Mouse (Mus musculus): ENCODE measurements at regions not wholly inside any gene's neighbourhood (a gene's known extent, or its start where the extent isn't known, plus 50 kb on each side); places are given as distances from the start of the nearest gene placed in this dataset.

DNA sequence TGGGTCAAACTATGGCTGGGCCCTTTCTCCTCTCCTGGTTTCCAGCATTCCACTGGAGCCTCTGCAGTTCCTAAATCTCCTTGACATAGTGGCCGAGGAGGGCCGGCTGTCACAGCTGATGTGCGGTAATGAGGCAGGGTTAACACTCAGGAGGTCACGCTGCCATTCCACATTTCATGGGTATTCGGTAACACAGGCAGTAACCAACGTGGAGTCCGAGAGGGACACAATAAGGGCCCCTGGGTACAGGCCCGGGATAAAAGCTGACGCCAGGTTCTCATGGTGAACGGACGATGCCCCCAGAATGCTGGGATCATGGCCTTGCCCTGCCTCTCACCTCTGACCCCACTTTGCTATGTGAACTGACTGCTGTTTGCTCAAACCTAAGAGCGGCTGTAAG, 289.0 kb upstream of the Tbx3 start:
- no peak for ATAC-seq (replicated peaks; ENCODE audit: poor library complexity)

DNA sequence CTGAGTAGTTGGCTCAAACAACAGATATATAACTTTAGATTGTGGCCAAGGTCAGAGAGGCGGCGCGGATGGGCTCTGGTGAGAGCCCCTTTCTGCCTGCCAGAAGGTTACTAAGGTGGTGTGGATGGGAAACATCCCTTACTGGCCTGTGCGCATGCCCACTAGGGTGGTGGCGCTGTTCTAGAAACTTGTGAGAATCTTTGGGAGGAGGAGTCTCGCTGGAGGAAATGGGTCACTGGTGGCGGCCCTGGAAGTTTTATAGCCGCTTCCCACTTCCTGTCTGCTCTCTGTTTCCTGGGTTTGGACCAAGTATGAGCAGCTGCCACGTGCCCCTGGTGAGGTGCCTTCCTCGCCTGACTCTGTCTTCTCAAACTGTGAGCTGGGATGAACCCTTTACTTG, 285.0 kb upstream of the Tbx3 start:
- no peak for ATAC-seq (replicated peaks; ENCODE audit: poor library complexity)

DNA sequence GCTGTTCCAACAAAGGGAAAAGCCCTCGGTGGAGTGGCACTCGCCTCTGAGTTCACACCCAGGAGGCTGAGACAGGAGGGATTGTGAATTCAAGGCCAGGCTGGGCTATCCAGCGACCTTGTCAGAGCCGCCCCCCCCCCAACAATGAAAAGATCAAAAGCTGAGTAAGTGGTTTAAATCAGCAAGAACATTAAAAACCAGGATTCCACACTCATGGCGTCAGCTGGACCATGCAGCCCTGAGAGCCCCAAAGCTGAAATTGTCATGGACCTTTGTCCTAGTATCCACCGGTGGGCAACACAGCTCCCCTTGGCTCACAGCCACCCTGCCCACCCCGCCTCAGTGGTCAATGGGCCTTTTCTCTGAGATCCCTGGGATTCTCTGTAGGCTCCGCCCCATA, 283.6 kb upstream of the Tbx3 start:
- ATAC-seq (replicated peaks; ENCODE audit: poor library complexity) = no peak

DNA sequence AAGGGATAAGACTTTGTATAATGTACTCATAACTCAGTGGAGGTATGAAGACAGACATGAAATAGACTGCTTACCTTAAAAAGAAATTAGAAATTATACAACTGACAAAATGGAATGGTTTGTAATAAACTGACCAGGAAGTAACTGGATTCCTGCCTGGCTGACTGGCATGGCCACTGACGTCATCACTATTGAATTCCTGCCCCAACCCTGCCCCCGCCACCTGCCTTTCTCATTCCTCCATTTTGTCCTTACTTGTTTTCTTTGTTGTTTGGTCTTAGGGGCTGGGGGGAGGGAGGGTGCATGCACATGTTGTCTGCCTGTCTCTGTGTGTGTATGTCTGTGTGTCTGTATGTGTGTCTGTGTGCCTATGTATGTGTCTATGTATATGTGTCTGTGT, 283.2 kb upstream of the Tbx3 start:
- ATAC-seq (replicated peaks; ENCODE audit: poor library complexity) = no peak

DNA sequence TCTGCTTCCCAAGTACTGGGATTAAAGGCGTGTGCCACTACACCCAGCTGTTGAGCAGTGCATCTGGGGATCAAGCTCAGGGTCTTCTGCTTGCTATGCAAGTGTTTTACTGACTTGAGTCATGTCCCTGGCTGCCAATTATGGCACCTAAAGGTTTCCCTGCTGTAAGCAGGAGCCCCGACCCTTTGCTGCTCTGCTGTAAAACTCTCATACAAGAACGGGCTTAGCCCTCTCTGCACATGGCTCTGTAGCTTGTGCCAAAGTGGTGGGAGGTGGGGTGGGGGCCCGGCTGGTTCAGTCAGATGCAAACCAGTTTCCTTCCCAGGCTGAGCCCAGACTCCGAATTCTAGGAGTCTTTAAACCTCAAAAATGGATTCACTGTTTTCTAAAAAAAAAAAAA, 281.6 kb upstream of the Tbx3 start:
- no peak for ATAC-seq (replicated peaks; ENCODE audit: poor library complexity)

DNA sequence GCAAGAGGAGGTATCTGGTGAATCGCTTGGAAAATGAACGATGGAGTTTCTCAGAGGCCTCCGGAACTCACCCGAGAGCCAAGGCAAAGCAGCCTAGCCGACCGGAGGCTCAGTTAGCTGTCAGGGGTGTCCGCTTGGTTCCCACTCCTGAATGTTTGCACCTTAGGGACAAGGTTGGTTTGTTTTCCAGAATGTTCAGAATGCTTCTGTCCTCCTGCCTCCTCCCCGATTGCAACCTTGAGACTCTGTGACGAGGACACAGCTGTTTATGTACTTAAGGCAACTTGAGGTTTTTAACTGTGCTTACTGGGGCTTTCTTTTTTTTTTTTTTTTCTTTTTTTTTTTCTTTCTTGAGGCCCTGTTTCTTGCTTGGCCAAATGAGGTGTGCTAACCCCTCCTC, 281.1 kb upstream of the Tbx3 start:
- no peak for ATAC-seq (replicated peaks; ENCODE audit: poor library complexity)

DNA sequence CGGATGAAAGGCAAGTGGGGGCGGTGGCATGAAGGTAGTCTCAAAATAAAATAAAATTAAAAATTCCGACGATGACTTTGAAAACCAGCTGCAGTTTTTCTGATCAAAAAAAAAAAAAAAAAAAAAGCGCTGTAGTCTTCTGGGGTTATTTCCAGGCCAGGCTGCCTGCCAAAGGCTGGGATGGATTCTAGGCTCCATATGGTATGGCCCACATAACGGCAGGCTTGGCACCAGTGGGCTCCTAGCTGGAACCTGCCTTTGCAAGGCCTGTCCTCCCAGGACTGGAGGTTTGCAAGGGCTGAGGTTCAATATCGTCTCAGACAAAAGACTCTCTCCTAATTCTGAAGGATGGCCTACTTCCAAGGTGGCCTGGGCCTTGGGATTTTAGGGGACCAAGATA, 280.6 kb upstream of the Tbx3 start:
- no peak for ATAC-seq (replicated peaks; ENCODE audit: poor library complexity)

DNA sequence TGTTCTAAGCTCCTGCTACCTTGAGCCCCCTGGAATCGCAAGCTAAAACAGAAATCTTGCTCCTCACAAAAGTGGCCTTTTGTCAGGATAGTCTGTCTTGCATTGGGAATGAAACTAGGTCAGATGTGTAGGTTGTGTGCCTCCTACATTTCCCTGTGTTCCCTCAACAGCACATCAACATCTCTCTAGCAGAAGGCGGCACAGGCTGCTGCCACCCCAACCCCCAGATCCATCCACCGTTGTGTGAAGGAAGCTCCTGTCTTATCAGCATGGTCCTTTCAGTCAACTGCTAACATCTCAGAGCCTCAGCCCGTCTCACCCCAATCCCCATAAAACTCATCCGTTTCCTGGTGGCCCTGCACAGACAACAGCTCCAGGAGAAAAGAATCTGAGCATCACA, 272.0 kb upstream of the Tbx3 start:
- no peak for ATAC-seq (replicated peaks; ENCODE audit: poor library complexity)

DNA sequence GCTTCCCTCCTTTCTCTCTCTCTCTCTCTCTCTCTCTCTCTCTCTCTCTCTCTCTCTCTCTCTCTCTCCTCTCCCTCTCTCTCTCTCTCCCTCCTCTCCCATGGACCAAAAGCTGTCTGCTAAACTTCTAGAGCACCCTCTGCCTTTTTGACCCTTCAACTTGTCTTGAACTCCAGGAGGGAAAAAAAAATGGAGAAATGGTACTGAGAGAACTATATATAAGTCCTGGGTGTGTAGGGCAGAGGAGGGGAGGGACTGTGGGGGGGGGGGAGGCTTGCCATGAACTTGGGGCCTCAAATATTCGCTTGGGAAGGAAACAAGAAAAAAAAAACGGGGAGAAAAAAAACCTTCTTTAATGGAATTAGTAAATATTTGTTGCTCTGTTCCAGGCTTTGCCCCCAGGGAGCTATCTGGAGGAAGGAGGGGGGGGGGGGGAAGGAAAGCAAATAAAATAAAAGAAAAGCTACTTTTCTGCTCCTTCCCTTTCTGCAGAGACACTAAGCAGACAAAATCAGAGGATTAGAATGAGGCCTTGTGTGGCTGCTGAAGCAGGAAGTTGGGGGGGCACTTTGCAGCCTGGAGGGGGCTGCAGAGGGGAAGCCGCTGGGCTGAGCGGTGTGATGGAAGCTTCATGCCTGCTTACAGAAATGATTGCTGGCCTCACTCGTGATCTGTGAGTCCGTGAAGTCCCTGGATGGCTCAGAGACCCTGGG, 270.1 kb upstream of the Tbx3 start:
- ATAC-seq (replicated peaks; ENCODE audit: poor library complexity) = no peak

DNA sequence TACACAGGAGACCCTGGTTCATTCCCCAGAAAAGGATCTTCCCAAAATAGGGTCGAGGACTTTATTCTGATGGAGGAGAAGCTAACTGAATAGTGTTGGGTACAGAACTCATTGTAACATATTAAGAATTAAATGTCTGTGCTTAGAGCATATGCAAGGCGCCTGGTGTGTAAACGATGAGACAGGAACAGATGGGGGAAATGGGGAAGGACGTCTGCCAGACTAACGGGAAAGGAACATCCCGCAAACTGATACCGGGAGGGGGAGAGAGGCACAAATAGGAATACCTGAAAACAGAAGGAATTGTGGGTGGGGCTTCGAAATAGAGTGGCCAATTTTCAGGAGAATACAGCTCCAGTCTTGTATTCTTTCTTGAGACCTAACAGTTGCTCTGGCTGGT, 268.6 kb upstream of the Tbx3 start:
- ATAC-seq (replicated peaks; ENCODE audit: poor library complexity) = no peak

DNA sequence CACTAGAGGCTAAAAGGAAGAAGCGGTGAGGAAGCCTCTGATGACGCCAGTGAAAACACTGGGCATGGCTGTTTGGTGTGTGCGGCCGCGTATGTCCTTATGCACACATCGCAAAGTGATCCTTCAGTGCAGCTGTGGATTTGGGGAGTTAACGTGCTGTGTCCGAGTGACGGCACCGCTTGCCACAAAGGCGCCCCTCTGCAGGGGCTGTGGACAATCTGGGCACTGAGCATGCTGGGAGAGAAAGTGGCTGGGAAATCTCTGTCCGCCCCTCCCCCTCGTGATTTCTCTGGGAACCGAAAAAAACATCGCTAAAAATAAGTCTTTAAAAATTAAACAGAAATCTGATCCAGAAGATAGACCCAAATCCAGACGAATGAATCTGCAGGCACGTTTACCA, 267.8 kb upstream of the Tbx3 start:
- no peak for ATAC-seq (replicated peaks; ENCODE audit: poor library complexity)

DNA sequence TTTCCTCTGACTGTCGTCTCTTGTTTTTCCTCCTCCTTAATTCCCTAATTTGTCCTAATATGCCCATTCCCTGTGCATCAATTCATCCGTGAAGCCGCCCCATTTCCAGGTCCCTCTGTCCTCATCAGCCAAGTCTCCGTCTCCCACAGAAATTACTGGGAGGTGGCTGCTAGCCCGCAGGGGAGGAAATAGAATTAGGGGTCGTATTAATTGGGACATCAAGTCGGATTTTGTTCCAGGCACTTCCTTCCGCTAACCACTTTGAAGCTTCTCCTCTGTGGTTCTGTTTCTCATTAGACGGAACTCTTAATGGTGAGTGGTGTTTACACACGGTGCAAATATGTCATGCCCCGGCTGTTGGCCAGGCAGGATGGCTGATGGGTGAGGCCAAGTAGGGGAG, 259.5 kb upstream of the Tbx3 start:
- no peak for ATAC-seq (replicated peaks; ENCODE audit: poor library complexity)

DNA sequence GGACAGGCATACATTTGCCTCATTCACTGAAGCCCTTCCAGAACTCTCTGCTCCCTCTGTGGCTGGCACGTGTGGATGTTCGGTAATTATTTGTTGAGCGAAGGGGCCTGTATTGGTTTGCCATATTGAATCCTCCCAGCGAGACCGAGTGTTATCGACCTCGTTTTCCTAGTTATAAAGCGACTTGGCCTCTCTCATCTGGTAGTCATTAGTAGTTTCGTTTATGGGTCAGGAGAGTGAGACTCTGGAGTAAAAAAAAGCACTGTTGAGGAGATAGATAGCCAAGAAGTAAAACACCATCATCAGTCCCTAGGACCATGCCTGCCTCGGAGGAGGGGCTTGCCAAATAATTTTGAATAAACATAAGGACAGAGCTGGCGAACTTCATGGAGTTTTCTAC, 254.6 kb upstream of the Tbx3 start:
- no peak for ATAC-seq (replicated peaks; ENCODE audit: poor library complexity)

DNA sequence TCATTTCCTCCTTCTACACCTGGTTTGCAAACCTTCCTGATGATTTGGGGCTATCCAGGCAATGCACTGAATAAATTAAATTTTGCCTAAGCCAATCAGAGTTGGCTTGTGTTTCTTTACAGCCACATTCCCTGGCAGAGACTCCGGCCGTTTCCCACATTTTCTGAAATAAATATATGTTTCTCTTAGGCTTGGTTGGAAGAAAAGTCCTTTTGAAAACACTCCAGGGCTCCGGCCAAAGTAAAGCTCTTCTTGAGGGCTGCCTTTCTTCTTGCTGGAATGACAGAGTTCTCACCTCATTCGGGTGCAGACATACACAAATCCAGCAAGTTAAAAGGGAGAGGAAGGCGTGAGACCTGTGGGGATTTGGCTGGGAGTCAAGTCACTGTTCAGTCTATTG, 252.0 kb upstream of the Tbx3 start:
- no peak for ATAC-seq (replicated peaks; ENCODE audit: poor library complexity)

DNA sequence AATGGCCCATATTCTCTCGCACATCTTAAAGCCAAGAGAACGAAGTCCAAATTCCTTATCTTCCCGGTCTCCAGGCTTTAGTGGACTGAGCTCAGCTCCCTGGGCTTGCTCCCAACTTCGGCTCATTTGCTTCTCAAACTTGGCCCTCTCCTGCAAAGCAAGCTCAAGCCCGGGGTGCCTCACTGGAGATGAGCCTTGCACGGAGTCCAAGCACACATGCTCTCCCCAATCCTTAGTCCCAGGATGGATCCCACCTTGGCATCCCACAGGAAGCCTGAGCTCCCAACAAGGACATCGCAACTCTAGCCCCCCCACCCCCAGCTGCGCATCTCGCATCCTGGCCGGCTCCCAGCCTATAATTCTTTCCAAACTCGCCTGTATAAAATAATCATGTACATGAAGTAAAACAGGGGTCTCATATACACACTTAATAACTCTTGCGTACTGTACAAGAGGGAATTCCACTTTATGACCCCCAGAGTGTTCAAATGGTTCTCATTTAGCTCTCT, 242.9 kb upstream of the Tbx3 start:
- no peak for ATAC-seq (replicated peaks; ENCODE audit: poor library complexity)

DNA sequence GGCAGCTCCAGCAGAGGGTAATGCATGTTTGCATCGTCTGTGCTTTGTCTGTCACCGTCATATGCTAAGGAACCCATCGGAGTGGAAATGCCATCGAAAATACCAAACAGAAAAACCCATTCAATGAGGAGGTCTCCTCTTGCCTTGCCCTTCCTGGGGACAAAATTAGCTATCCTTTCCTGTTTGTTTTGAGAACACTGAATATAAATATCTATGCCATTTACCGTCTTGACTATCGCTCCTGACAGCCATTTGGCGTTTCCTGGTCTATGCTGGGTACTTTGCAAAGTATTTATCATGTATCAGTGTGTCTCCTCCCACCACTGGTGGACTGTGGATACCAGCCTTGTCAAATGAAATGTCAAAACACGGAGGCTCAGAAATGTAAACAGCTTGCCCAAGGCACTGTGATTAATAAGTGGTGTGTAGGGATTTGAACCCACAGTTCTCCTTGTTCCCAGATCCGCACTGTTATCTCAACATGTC, 239.2 kb upstream of the Tbx3 start:
- no peak for ATAC-seq (replicated peaks; ENCODE audit: poor library complexity)

DNA sequence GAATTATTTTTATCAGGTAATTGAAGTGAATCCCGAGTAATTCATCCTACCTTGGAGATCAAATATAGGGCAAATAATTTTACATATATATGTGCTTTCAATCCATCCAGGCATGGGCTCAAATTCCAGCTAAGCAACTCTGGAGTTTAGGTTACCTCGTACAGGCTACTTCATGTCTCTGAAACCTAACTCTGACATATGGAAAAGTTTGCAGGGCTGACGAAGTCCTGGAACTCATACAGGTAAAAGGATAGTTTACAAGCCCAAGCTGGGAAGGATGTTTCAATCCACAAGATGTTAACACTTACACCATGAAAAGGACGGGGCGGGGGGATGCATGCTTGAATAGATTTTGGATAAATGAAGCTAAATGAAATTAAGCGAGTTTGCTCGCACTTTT, 235.9 kb upstream of the Tbx3 start:
- no peak for ATAC-seq (replicated peaks; ENCODE audit: poor library complexity)

DNA sequence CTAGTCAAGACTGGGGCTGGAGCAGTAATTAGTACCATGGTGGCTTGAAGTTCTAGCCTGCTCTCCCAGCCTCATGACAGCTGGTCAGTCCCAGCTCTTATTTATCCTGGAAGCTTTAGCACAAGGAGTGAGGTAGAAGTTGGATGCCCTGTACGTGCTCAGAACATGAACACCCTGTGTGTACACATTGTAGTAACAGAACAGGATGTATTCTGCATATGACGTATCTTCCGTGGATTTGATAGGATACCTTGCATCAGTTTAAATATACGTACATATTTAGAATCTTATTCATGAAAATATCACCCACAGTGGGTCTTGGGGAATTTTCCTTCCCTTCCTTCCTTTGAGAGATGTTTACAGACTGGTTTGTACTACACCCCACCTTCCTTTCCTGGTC, 222.0 kb upstream of the Tbx3 start:
- ATAC-seq (replicated peaks; ENCODE audit: poor library complexity) = no peak

DNA sequence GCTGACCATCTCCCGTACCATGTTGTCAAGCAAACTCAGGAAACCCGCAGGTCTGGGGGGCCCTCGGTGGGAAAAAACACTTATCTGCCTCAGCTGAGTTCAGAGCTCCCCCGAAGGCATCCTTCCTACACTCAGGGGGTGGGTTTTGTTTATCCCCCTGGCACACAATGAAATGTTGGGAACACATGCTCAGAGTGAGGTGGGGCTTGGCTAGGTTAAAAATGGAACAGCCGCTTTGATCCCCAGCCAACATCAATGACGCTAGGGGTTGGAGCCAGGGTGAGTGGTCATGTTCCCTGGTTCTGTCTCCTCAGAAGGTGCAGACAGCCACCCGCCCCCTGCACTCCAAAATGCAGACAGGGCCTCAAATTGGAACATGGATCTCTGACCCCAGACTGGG, 221.3 kb upstream of the Tbx3 start:
- no peak for ATAC-seq (replicated peaks; ENCODE audit: poor library complexity)

DNA sequence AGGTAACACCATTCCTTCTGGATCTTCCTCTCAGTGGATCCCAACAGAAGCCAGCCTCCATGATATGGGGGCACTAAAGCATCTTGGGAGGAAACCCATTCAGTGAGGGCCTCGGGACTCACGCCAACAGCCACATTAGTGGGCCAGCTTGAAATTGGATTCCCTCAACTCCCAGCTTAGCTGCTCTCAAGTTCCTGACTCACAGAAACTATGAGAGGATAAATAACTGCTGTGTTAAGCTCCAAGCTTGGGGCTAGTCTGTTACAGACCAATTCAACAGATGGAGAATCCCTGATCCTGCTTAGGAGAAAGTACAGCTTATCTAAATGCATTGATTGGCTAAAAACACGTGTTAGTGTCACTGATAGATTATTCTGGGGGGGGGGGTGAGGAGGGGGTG, 210.7 kb upstream of the Tbx3 start:
- ATAC-seq (replicated peaks; ENCODE audit: poor library complexity) = no peak

DNA sequence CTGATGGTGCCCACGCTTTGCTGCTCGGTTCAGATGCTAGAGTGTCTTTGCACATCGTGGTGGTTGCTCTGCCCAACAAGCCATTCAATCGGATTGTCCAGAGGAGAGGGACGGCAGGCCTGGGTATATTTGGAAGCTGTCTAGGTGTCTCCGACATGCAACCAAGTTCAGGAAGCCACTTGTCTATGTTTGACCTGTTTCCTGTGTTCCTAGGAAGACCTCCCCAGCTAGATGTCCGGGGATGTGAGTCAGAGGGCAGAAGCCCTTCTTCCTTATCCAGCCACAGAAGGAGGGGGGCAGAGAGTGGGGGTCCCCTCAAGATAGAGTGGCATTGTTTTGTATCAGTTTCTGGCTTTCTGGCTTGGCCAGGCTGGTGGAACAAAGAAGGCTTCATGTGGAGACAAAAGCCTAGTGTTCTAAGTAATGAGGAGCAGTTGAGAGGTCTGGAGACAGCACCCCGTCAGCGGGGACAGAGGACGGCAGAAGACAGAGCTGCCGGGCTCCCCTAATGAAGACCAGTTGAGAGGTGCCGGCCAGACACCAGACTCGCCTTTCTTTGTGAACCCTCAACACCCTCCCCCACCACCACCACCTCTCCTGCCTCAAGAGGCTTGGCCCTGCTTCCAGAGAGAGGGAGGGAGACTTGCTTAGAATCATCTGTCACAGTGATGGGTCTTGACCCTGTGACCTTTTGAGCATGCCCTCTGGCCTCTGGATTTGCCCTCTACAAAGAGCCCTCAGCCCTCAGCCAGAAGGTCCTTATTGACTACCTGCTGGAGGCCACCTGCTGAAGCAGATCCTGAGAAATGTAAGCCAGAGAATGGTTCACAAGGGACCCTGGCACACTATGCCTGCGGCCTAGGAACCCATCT, 207.6 kb upstream of the Tbx3 start:
- ATAC-seq (replicated peaks; ENCODE audit: poor library complexity) = no peak

DNA sequence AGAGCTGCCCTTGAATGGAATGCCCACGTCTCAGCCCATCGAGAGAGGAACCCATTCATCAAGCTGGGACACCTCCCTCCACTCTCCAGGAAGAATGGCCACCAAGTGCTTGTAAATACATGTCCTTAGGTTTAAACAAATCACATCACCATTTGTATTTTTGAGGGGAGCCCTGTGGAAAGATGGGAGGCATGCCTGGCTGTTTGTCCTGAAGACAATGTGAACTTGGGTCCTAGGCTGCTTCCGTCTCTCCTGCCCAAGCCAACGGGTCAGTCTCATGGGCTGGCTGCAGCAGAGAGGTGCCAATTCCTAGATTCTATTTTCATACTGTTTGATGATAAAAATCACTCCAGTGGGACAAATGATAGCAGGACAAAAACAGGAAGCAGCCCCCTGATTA, 205.9 kb upstream of the Tbx3 start:
- ATAC-seq (replicated peaks; ENCODE audit: poor library complexity) = no peak
